Mouse (Mus musculus) liver, adult (tissue): Measurements from ENCODE around the gene Mettl21a.

ENCODE experiments used
- GATA4 ChIP-seq: IDR thresholded peaks from 2 replicates; pipeline ENCODE4 v1.6.1; 2014; ENCODE audit warnings: mild to moderate bottlenecking, low read length; ENCODE audit not compliant: insufficient replicate concordance

Mettl21a gene

DNA sequence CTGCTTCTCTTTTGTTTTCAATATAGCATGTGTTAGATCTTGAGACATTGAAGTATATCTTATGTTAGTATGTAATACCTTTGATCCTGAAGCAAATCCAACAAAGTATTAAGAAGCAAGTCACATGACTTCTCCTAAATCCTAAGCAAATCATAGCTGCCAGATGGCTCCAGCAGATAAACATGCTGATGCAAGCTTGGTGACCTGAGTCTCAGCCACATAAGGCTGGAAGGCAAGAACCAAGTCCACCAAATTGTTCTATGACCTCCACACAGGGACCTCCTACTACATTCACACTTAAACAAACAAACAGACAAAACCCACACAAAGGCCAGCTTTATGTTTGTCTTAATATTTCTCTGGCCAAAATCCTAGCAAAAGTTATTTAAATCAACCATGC lies 48.8 kb downstream of the Mettl21a start:
- no peak for TF ChIP-seq GATA4

GRCm38 (mm10) chr1:64560105-64560504 lies 56.9 kb downstream of the Mettl21a start:
- TF ChIP-seq GATA4, result no peak
